Mouse (Mus musculus): Measurements from ENCODE around the gene Cd47.

DNA sequence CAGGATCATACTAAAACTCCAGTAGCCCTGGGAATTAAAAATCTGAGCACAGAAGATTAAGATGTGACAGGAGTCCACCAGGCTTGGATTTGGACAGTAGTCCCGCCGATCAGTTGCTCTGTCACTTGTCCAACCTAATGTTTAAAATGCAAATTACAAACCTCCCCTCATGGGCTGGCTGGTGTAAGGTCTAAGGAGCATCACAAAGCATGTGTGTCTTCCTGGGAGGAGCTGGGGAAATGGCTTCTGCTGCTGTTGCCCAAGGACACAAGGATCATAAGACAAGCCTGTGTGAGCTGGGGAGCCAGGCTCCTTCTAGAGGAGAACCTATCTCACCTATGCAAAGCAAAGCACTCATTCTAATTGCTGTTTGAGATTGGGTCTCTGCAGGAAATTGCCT is 155.0 kb downstream of the Cd47 start:
- TF ChIP-seq MYOD1 (IDR thresholded peaks at IDR 0.05; ENCODE audit: control insufficient read depth in 1 of 3, insufficient read length in 2 of 3, low read depth in 2 of 3), result no peak
- TF ChIP-seq POLR2A (IDR thresholded peaks at IDR 0.05; ENCODE audit: insufficient read length, low read depth), result no peak
- TF ChIP-seq TCF12 (IDR thresholded peaks at IDR 0.05; ENCODE audit: insufficient read depth, poor library complexity, severe bottlenecking), result no peak

Measured in myocyte (in vitro differentiated cells).